Mouse (Mus musculus) stomach, embryonic 15.5 days (tissue): ENCODE results near the gene Gorasp2. TPM values are rescaled to one million over a fixed set of nuclear protein-coding genes. Genes with fewer than 3 reads are reported as not detected.

Experiments used
- ATAC-seq: fragments of 200-750 bp; cut with Nextera tagmentation; 2 replicates; pipeline ENCODE4 v1.8.0; 2017; ENCODE audit warnings: low read depth, moderate number of reproducible peaks, moderate TSS enrichment; ENCODE audit not compliant: insufficient read depth, low FRiP score
- H3K27ac ChIP-seq: fragments of 300-500 bp; sonication (generic); 2 replicates; pipeline ENCODE4 v1.5.1; 2015; ENCODE audit warnings: mild to moderate bottlenecking, inconsistent platforms
- H3K27me3 ChIP-seq: fragments of 300-500 bp; sonication (generic); replicated peaks from 2 replicates; pipeline ENCODE4 v1.6.1; 2015; ENCODE audit warnings: inconsistent platforms
- H3K36me3 ChIP-seq: fragments of 300-500 bp; sonication (generic); 2 replicates; pipeline ENCODE4 v1.6.1; 2015; ENCODE audit warnings: inconsistent platforms
- H3K4me1 ChIP-seq: fragments of 300-500 bp; sonication (generic); 2 replicates; pipeline ENCODE4 v1.6.1; 2015; ENCODE audit warnings: inconsistent platforms
- H3K4me2 ChIP-seq: fragments of 300-500 bp; sonication (generic); 2 replicates; pipeline ENCODE4 v1.6.1; 2015; ENCODE audit warnings: mild to moderate bottlenecking, inconsistent platforms
- H3K4me3 ChIP-seq: fragments of 300-500 bp; sonication (generic); replicated peaks from 2 replicates; pipeline ENCODE4 v1.5.1; 2015; ENCODE audit warnings: inconsistent platforms
- H3K9ac ChIP-seq: fragments of 300-500 bp; sonication (generic); 2 replicates; pipeline ENCODE4 v1.6.1; 2015; ENCODE audit warnings: inconsistent platforms
- H3K9me3 ChIP-seq: fragments of 300-500 bp; sonication (generic); 2 replicates; pipeline ENCODE4 v1.6.1; 2016; ENCODE audit warnings: inconsistent platforms
- WGBS: fragments of 180-500 bp; shearing (Covaris S2); methylation state at CpG from one replicate; pipeline ENCODE4 v1.1.7; 2015; 5-methylcytosine and 5-hydroxymethylcytosine counted together
- polyA plus RNA-seq: library from polyadenylated mRNA; unstranded; fragments of >200 nt; fragmentation: Nextera tagmentation; extraction: Ambion mirVana; gene quantifications from 2 replicates; pipeline ENCODE4 v1.2.1, GENCODE M21; 2015

Gene Gorasp2
- polyA plus RNA-seq, 1 experiment from 2014 or later = 166 TPM

DNA sequence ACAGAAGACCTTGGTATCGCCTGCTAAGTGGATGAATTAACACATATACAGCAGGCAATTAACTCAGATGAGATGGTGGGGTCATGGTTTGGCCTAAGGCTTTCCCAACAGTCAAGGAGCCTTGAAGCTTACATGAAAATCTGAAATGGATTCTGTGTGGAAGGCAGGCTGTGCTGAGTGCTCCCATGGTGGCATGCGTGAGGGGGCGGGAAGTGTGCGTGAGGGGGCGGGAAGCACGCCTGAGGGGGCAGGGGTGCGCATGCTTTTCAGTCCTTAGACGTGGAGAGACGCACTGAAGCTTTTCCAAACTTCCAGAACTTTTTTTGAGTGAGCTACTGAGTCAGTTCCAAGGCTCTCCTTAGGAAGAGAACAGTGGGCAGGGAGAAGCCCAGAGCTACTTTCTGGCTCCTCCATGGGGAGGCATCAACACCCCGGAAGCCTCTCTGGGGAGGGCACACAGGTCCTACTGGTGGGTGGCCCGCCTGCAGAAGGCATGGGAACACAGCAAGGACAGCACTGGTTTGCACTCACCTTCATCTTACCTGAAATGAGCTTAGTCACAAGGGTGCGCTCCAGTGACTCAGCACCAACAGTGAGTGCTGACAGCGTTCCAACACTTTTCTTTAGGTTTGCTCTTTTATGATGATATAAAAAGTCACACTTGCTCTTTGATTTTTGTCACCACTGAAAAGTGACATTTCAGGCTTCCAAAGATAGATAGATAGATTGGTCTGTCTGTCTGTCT is 47.8 kb downstream of the Gorasp2 start:
- Histone ChIP-seq H3K36me3 (peaks cover 20% of the 10 kb centered on the region), H3K4me3 (no peak overlapping the region), H3K27me3 (no peaks in the 10 kb centered on the region), H3K9me3 (no peaks in the 10 kb centered on the region), H3K4me1 (no peaks in the 10 kb centered on the region), H3K27ac (no peak overlapping the region), H3K4me2 (no peak overlapping the region), H3K9ac (no peak overlapping the region)
- WGBS = 77% methylated on average over 13 of the region's 13 CpGs
- ATAC-seq = no peak

DNA sequence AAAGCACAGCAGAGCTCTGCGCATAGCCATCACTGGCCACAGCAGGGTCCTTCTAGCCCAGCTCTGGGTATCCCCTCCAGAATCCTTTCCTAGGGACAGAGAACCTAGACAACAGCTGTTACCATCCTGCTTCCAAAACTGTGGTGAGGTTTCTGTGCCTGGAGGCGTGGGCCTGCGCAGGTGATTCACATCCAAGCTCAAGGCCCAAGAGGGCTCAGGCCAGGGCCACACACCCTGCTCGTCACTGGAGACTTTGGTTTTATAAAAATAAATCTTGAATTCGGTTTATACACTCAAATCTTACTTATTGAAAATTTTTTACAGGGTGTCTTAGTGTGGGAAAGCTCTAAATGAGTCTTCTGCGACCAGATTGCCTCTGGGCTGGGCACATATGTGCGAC is 48.9 kb downstream of the Gorasp2 start:
- no peak for ATAC-seq
- 93% methylated on average over 7 of the region's 7 CpGs for WGBS

DNA sequence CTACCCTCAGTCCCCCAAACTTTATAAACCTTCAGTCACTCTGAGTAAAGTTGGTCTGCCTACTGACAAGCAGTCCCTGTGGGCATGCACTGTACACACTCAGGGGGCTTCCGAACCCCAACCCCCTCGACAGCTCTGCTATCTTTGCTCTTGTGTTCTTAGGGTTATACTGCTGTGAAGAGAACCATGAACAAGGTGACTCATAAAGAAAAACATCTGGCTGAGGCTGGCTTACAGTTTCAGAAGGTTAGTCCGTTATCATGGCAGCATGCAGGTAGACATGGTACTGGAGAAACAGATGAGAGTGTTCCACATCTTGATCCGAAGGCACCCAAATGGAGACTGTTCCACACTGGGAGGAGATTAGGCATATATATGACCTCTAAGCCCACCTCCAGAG is 49.5 kb downstream of the Gorasp2 start:
- no peak overlapping the region for H3K4me3 ChIP-seq
- H3K9me3 ChIP-seq = no peaks in the 10 kb centered on the region
- 94% methylated on average over 4 of the region's 4 CpGs for WGBS
- H3K9ac ChIP-seq = no peak overlapping the region
- no peak overlapping the region for H3K4me2 ChIP-seq
- no peaks in the 10 kb centered on the region for H3K27me3 ChIP-seq
- no peak for ATAC-seq
- H3K27ac ChIP-seq = no peak overlapping the region
- no peaks in the 10 kb centered on the region for H3K4me1 ChIP-seq
- peaks cover 33% of the 10 kb centered on the region for H3K36me3 ChIP-seq

More for the DNA sequence above, 48.9 kb downstream of the Gorasp2 start:
- no peaks in the 10 kb centered on the region for H3K9me3 ChIP-seq
- no peaks in the 10 kb centered on the region for H3K4me1 ChIP-seq
- H3K27ac ChIP-seq = no peak overlapping the region
- no peak overlapping the region for H3K9ac ChIP-seq
- H3K4me2 ChIP-seq = no peak overlapping the region
- H3K27me3 ChIP-seq = no peaks in the 10 kb centered on the region
- peaks cover 27% of the 10 kb centered on the region for H3K36me3 ChIP-seq
- H3K4me3 ChIP-seq = no peak overlapping the region

DNA sequence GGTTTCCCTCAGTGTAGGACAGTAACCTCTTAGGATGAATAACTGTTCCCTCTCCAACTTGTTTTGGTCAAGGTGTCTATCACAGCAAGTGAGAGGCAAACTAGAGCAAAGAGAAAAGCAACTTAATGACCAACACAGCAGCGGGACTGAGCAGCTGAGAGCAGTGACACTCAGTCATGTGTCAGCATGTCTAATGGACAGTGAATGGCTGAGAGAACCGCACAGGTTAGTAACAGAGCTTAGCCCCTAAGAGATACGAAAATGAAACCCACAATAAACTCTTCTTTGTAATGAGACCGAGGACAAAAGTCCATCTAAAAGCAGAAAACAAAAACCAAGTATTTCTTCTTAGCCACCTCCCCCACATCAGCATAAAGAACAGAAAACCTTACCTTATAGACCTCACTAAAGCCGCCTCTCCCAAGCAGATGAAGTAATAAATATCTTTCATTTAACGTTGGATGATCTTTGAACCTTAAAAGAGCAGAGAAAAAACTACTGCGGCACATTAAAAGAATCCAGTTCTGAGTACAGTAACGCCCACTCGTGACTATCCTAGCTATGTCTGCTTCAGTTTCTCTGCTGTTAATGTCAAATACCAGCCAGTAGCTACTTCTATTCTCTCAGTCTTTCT is 62.4 kb downstream of the Gorasp2 start:
- peaks cover 24% of the 10 kb centered on the region; the same call in 1 of the 2 replicates for H3K36me3 ChIP-seq
- no peaks in the 10 kb centered on the region for H3K9me3 ChIP-seq

DNA sequence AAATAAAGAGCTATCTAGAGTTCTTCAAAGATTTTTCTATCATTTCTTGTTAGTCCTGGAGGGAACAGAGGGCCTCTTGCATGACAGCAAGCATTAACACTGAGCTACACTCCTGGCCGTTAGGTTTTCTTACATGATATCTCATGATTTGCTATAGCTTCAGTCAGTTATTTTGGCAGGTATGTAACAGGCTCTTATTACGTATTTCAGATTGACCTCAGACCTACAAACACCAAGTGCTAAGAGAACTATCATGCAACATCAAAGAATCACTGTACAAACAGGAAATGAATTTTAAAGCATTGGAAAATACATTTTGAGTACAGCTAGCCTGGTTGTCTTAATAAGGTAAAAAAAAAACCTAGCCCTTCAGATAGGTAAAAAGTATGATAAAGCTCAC is 65.7 kb downstream of the Gorasp2 start:
- H3K4me1 ChIP-seq = no peaks in the 10 kb centered on the region
- no peak overlapping the region for H3K27ac ChIP-seq

More for the DNA sequence above, 62.4 kb downstream of the Gorasp2 start:
- ATAC-seq = no peak
- H3K4me3 ChIP-seq = no peak overlapping the region
- H3K9ac ChIP-seq = no peak overlapping the region
- H3K4me2 ChIP-seq = no peak overlapping the region
- H3K4me1 ChIP-seq = no peaks in the 10 kb centered on the region
- H3K27me3 ChIP-seq = no peaks in the 10 kb centered on the region
- WGBS = 84% methylated on average over 9 of the region's 9 CpGs
- H3K27ac ChIP-seq = no peak overlapping the region

DNA sequence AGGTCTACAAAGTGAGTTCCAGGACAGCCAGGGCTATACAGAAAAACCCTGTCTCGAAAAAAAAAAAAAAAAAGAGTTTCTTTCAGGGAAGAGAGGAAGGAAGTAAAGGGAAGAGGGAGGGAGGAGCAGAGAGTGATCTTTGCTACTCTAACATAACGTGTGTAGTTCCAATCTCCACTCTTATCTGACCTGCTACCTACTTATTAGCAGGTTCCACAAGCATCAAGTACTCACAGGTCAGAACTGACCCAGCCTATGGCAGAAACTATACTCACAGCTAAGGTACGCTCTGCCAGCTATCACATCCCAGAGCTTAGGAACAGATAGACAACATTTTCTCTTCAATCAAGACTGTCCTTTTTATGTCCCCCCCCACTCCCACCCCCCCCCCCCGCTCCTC is 74.2 kb downstream of the Gorasp2 start:
- Histone ChIP-seq H3K4me2 (no peak overlapping the region), H3K36me3 (0 out of 2 replicates have a peak, but pooled peaks cover 3% of the 10 kb centered on the region), H3K9ac (no peak overlapping the region), H3K27ac (no peak overlapping the region), H3K4me1 (no peaks in the 10 kb centered on the region), H3K4me3 (no peak overlapping the region), H3K9me3 (no peaks in the 10 kb centered on the region), H3K27me3 (no peaks in the 10 kb centered on the region)
- 77% methylated on average over 4 of the region's 4 CpGs for WGBS
- ATAC-seq = no peak

More for the DNA sequence above, 65.7 kb downstream of the Gorasp2 start:
- 71% methylated on average over 2 of the region's 2 CpGs for WGBS
- no peak for ATAC-seq
- H3K9ac ChIP-seq = no peak overlapping the region
- H3K4me3 ChIP-seq = no peak overlapping the region
- peaks cover 7% of the 10 kb centered on the region; the same call in 1 of the 2 replicates for H3K36me3 ChIP-seq
- no peak overlapping the region for H3K4me2 ChIP-seq
- H3K9me3 ChIP-seq = no peaks in the 10 kb centered on the region
- H3K27me3 ChIP-seq = no peaks in the 10 kb centered on the region

DNA sequence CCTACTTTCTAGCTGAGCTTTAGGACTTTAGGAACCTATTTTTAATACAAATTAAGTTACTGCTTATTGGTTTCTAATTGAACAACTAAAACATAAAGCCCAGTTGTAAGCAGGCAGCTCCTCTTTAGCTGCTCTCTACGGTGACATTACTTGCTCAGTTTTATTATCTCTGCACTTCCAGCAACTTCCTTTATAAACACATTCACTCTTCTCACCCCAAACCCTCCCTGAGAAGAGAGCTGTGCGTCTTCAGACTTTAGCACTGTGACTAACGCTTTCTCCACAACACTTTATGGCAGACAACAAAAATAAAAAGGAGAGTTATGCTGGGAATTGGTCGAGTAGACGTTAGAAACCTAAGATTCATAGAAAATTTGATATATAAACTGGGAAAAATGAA is 74.6 kb downstream of the Gorasp2 start:
- H3K4me1 ChIP-seq = no peaks in the 10 kb centered on the region
- no peaks in the 10 kb centered on the region for H3K27me3 ChIP-seq
- WGBS = 80% methylated on average over 5 of the region's 5 CpGs
- no peak overlapping the region for H3K4me2 ChIP-seq
- no peak overlapping the region for H3K9ac ChIP-seq
- ATAC-seq = no peak
- no peak overlapping the region for H3K27ac ChIP-seq
- H3K9me3 ChIP-seq = no peaks in the 10 kb centered on the region
- no peak overlapping the region for H3K4me3 ChIP-seq
- 0 out of 2 replicates have a peak, but pooled peaks cover 3% of the 10 kb centered on the region for H3K36me3 ChIP-seq

DNA sequence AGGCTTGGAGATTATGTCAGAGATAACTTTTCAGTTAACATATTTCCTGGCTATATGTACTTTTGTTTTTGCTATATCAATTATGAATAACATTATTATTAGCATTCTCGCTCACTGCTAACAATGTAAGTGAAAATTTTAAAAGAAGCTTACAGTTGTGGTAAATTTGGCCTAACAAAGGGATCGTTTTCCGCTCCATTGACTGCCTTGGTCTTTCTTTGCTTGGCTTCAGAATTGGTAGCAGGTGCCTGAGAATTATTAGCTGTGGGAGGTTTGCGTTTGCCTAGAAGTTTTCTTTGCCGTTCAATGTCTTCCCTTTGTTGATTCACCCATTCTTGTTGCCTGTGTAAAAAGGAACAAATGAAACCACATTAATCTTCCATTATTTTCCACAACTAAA is 80.5 kb downstream of the Gorasp2 start:
- 89% methylated on average over 5 of the region's 5 CpGs for WGBS

DNA sequence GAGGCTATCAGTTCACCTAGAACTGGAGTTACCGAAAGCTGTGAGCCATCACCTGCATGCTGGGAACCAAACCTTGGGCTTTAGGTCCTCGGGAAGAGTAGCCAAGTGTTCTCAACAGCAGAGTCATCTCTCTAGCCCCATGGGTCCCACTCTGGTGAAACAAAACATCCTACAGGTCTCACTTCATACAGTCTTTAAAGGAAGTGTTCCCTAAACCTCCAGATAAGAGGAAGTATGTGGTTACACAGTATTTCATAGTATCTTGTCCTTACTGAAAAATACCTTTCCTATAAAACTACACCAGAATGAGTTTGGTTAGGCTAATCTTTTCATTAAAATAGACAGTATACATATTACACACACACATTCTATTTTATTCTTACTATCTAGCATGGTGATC is 81.2 kb downstream of the Gorasp2 start:
- H3K27ac ChIP-seq = no peak overlapping the region
- no peak overlapping the region for H3K9ac ChIP-seq
- ATAC-seq = no peak
- H3K27me3 ChIP-seq = no peaks in the 10 kb centered on the region
- H3K4me3 ChIP-seq = no peak overlapping the region
- H3K36me3 ChIP-seq = peaks cover 21% of the 10 kb centered on the region
- no peaks in the 10 kb centered on the region for H3K4me1 ChIP-seq
- no peaks in the 10 kb centered on the region for H3K9me3 ChIP-seq
- H3K4me2 ChIP-seq = no peak overlapping the region
- WGBS = 84% methylated on average over 2 of the region's 2 CpGs

More for the DNA sequence above, 80.5 kb downstream of the Gorasp2 start:
- no peaks in the 10 kb centered on the region for H3K9me3 ChIP-seq
- H3K9ac ChIP-seq = no peak overlapping the region
- H3K27me3 ChIP-seq = no peaks in the 10 kb centered on the region
- H3K4me1 ChIP-seq = no peaks in the 10 kb centered on the region
- H3K4me2 ChIP-seq = no peak overlapping the region
- no peak overlapping the region for H3K4me3 ChIP-seq
- H3K36me3 ChIP-seq = peaks cover 21% of the 10 kb centered on the region
- H3K27ac ChIP-seq = no peak overlapping the region
- ATAC-seq = no peak

DNA sequence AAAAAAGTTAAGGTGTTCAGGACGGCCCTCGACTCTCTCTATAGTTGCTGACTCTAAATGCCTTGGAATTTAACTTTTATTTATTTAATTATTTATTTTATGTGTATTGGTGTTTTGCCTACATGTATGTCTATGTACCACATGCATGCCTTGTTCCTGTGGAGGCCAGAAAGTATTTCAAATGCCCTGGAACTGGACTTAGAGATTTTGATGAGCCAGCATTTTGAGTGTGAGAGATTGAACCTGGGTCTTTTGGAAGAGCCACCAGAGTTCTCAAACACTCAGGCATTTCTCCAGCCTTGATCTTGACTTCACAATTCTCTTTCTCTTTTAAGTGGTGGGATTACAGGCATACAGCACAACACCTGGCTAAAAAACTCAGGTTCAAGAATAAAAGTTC is 90.3 kb downstream of the Gorasp2 start:
- no peak overlapping the region for H3K4me3 ChIP-seq
- no peak overlapping the region for H3K4me2 ChIP-seq
- H3K4me1 ChIP-seq = no peaks in the 10 kb centered on the region
- no peaks in the 10 kb centered on the region for H3K9me3 ChIP-seq
- H3K9ac ChIP-seq = no peak overlapping the region
- ATAC-seq = no peak
- H3K27me3 ChIP-seq = no peaks in the 10 kb centered on the region
- WGBS = 94% methylated on average over 2 of the region's 2 CpGs
- no peaks in the 10 kb centered on the region for H3K36me3 ChIP-seq
- H3K27ac ChIP-seq = no peak overlapping the region

DNA sequence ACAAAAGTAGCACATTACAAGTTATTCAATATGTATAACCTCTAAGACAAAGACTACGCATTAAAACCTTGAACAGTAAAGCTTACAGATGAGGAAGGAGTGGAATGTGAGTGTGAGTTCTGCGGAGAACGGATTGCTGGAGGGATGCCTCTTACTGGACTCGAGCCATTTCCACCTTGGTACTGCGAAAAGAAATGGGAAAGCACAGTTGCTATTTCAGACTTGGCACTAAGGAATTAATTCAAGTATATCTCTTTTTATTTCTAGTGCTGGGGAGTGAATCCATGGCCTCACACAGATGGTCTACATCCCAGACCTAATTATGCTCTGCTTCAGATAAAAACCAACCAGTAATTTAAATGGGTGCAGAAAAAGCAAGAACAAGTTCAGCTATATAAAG is 90.8 kb downstream of the Gorasp2 start:
- Histone ChIP-seq H3K27me3 (no peaks in the 10 kb centered on the region), H3K4me3 (no peak overlapping the region), H3K27ac (no peak overlapping the region), H3K4me1 (no peaks in the 10 kb centered on the region), H3K4me2 (no peak overlapping the region), H3K9me3 (no peaks in the 10 kb centered on the region), H3K36me3 (no peaks in the 10 kb centered on the region), H3K9ac (no peak overlapping the region)
- no peak for ATAC-seq
- WGBS = 94% methylated on average over 5 of the region's 5 CpGs
